Mouse (Mus musculus): ENCODE data around the gene Ctcfl.

The Ctcfl gene

DNA sequence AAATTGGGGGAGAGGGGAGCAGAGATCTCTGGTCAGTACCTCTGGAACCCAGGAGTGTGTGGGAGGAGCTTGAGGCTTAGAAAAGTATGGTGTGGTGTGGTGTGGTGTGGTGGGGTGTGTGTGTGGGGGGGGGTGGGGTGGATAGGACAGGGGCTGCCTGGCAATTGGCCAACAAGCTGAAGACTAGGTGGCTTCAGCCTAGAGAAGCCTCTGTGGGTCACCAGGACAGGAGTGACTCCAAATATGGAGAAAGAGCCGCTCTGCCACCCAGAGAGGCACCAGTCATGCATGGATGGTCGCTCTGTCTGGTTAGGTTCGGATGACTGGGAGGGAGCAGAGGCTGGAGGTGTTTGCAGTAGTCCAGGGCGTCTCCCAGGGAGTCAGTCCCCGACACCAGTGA, 71.9 kb downstream of the Ctcfl start:
- no peak for DNase-seq (ENCODE audit: low read depth)

DNA sequence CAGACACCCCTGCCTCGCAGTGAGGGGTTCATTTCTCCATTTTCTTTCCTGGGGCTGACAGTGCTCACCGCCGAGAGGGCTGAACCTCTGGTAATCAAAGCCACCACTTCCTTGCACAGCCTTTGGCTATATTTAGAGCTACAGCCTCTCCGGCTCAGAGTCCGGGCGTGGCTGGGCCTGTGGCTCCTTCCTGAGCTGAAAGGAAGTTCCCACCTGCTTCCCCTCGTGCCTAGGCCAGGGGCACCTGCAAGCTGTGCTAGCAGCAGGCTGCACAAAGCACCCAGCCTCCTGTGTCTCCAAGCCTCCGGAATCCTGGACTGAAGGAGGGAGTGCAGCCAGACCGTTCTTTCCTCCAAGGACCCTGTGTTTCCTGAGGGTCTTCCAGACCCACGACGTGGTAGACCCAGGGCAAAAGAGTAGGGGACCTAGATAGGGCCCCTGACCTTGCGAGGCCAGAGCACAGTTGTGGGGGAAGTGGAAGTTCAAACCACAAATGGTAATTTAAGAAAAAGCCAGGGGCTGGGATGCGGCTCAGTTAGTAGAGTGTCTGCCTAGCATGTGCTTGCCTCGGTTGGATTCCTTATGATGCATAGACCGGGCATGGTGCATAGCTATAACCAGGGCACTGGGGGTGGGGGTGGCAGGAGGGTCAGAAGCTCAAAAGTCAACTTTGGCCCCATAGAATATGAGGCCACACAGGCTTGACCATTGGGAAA, 72.6 kb downstream of the Ctcfl start:
- DNase-seq (ENCODE audit: low read depth), result no peak

DNA sequence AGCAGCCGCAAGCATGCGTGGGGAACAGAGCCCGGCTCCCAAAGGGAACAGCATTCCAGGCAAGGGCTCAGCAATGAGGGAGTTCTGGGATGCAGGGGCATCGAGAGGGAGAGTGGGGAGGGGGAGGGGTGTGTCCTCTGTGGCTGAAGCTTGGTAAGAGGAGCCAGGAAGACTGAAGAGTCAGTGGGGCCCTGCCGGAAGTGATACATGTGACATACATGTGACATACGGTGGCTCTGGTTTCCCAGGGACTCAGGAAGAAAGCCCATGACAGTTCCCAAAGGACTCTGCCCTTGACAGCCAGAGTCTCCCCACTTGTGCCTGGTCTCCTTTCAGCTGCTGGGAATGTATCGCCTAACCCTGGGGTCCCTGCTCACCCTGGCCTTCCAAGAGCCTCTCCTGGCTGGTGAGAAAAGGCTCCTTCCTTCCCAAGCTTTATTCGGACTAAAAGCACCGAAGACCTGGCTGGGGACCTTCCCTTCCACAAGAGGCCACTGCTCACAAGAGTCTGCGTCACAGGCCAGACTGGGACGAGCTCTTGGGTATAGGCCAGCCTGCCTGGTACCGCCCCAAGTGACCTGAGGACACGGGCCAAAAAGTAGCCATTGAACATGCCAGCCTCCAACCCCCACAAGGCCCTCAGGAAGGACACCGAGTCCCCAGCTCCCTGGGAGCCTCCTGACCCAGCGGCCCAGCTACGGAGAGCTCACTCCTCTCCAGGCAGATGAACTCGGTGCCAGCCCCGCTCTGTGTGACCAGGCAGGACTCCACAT, 74.9 kb downstream of the Ctcfl start:
- DNase-seq (ENCODE audit: low read depth), result no peak
